Mouse (Mus musculus) liver, adult 2 months (tissue): Measurements from ENCODE around the gene Hfe. TPM values are rescaled to one million over a fixed set of nuclear protein-coding genes. Genes with fewer than 3 reads are reported as not detected.
"Not testable (repeated sequence)": the region's sequence is repeated elsewhere in the genome, so short reads cannot be mapped to it uniquely, and the experiment has no call there.

Source experiments
- DNase-seq: peaks from one replicate; pipeline ENCODE4 v3.0.0-alpha.2; 2011; ENCODE audit warnings: low read depth, low spot score; ENCODE audit errors: extremely low read depth
- H3K27ac ChIP-seq: fragments of 200-500 bp; replicated peaks from 2 replicates; pipeline ENCODE4 v1.5.1; 2012; ENCODE audit warnings: low read depth, mild to moderate bottlenecking, control low read depth, inconsistent platforms, low read length; ENCODE audit not compliant: insufficient read depth
- H3K27me3 ChIP-seq: fragments of 200-500 bp; 2 replicates; pipeline ENCODE4 v1.6.1; 2012; ENCODE audit warnings: mild to moderate bottlenecking, moderate library complexity, low read length, inconsistent platforms; ENCODE audit not compliant: control insufficient read depth, insufficient read depth
- H3K36me3 ChIP-seq: fragments of 200-500 bp; 2 replicates; pipeline ENCODE4 v1.6.1; 2012; ENCODE audit warnings: low read length, inconsistent platforms; ENCODE audit not compliant: control insufficient read depth, insufficient read depth
- H3K4me1 ChIP-seq: fragments of 200-500 bp; 2 replicates; pipeline ENCODE4 v1.6.1; 2011; ENCODE audit warnings: low read length; ENCODE audit not compliant: control insufficient read depth, insufficient read depth
- H3K4me3 ChIP-seq: fragments of 200-500 bp; 2 replicates; pipeline ENCODE4 v1.5.1; 2011; ENCODE audit warnings: low read depth, mild to moderate bottlenecking, control low read depth, low read length, moderate library complexity; ENCODE audit not compliant: insufficient read depth
- H3K79me2 ChIP-seq: fragments of 200-500 bp; 2 replicates; pipeline ENCODE4 v1.6.1; 2012; ENCODE audit warnings: inconsistent platforms, mild to moderate bottlenecking, low read length, moderate library complexity; ENCODE audit not compliant: control insufficient read depth, insufficient read depth
- H3K9ac ChIP-seq: fragments of 200-500 bp; 2 replicates; pipeline ENCODE4 v1.6.1; 2012; ENCODE audit warnings: low read depth, mild to moderate bottlenecking, control low read depth, inconsistent platforms, low read length
- CTCF ChIP-seq: fragments of 200-500 bp; IDR thresholded peaks from 2 replicates; pipeline ENCODE4 v1.5.1; 2011; ENCODE audit warnings: low read depth, low read length, control low read depth
- POLR2A ChIP-seq: fragments of 200-500 bp; IDR thresholded peaks from 2 replicates; pipeline ENCODE4 v1.6.1; 2011; ENCODE audit warnings: low read length, control low read depth; ENCODE audit not compliant: insufficient read depth; ENCODE audit errors: extremely low read depth
- WGBS: fragments of 180-500 bp; shearing (Covaris S2); methylation state at CpG from one replicate; pipeline ENCODE4 v1.1.7; 2018; 5-methylcytosine and 5-hydroxymethylcytosine counted together
- polyA plus RNA-seq: library from polyadenylated mRNA; depleted of rRNA; stranded (reverse); fragments of >200 nt; gene quantifications from 2 replicates; pipeline ENCODE4 v1.2.3, GENCODE M21; 2012
- total RNA-seq: library from RNA; depleted of rRNA; stranded (reverse); fragments of >200 nt; gene quantifications from 2 replicates; pipeline ENCODE4 v1.2.3, GENCODE M21; 2014

Gene Hfe
- total and polyA plus RNA-seq, 2 experiments = 30.4 to 40.9 TPM

DNA sequence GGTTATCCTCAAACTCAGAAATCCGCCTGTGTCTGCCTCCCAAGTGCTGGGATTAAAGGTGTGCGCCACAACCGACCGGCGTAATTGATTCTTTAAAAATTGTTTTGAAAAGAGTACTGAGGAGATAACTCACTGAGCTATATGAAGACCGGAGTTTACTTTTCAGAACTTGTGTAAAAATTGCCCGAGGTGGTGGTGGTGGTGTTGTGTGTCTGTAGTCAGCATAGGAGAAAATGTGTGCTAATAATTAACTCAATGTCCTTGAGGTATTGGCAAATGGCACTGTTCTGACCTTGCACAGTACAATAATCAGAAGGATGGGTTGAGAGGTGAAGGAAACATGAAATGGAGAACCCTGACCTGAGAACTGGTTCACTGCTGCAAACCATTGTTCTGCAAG lies 22.7 kb downstream of the Hfe start:
- TF ChIP-seq CTCF (no peak), POLR2A (no peak)
- no peak overlapping the region for H3K9ac ChIP-seq
- peaks cover 10% of the 10 kb centered on the region for H3K36me3 ChIP-seq
- no peak overlapping the region for H3K4me3 ChIP-seq
- peaks cover 13% of the 10 kb centered on the region for H3K79me2 ChIP-seq
- H3K27me3 ChIP-seq = no peaks in the 10 kb centered on the region
- peak overlapping the region; percentile 73 for H3K27ac ChIP-seq
- H3K4me1 ChIP-seq = peaks cover 19% of the 10 kb centered on the region; the same call in 1 of the 2 replicates
- DNase-seq = peak; percentile 91
- 33% methylated on average over 7 of the region's 7 CpGs for WGBS

DNA sequence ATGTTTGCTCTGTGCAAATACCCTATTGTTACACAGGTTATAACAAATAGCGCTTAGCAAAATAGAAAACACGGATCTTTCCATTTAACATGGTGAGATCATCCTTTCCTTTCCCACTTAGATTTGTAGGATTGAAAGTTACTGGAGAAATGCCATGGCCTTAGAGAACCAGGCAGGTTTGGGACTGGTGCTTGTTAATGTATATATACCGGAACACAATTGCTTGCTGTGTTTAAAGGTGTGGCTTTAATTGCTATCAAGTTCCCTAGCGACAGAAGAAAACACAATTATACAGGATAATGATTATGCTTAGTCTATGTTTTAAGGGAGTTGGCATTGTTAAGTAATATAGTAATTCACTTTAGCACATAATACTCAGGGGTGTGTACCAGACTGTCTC lies 23.5 kb downstream of the Hfe start:
- no peak overlapping the region for H3K27ac ChIP-seq
- H3K9ac ChIP-seq = no peak overlapping the region
- peaks cover 20% of the 10 kb centered on the region; the same call in 1 of the 2 replicates for H3K4me1 ChIP-seq
- H3K36me3 ChIP-seq = peaks cover 7% of the 10 kb centered on the region
- peaks cover 13% of the 10 kb centered on the region for H3K79me2 ChIP-seq
- H3K27me3 ChIP-seq = no peaks in the 10 kb centered on the region
- H3K4me3 ChIP-seq = peak overlapping the region; percentile 28; the same call in 1 of the 2 replicates
- TF ChIP-seq CTCF = no peak
- no peak for TF ChIP-seq POLR2A
- WGBS = 41% methylated on average over 4 of the region's 4 CpGs
- DNase-seq = no peak

DNA sequence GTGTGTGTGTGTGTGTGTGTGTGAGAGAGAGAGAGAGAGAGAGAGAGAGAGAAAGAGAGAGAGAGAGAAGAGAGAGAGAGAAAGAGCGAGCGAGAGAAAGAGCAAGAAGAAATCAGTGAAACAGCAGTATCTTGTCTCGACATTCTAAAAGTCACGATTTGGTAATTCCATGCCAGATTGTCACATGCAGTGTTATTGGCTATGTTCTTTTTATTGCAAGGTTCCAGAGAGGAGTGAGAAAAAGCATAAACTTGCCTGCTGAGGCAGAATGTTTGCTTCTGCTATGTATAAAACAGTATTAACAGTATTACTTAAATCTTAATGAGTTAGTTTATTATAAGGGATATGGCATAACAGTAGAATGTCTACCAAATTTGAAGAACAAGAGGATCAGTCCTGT lies 24.7 kb downstream of the Hfe start:
- no peaks in the 10 kb centered on the region for H3K27me3 ChIP-seq
- peak overlapping the region; percentile 54; the same call in 1 of the 2 replicates for H3K27ac ChIP-seq
- TF ChIP-seq CTCF (no peak), POLR2A (no peak)
- H3K4me1 ChIP-seq = peaks cover 20% of the 10 kb centered on the region; the same call in 1 of the 2 replicates
- H3K9ac ChIP-seq = peak overlapping the region; percentile 59; the same call in 1 of the 2 replicates
- DNase-seq = peak; percentile 67
- WGBS = 8% methylated on average over 4 of the region's 4 CpGs
- peaks cover 13% of the 10 kb centered on the region for H3K79me2 ChIP-seq
- H3K36me3 ChIP-seq = peaks cover 2% of the 10 kb centered on the region; the same call in 1 of the 2 replicates
- peak overlapping the region; percentile 80; the same call in 1 of the 2 replicates for H3K4me3 ChIP-seq

DNA sequence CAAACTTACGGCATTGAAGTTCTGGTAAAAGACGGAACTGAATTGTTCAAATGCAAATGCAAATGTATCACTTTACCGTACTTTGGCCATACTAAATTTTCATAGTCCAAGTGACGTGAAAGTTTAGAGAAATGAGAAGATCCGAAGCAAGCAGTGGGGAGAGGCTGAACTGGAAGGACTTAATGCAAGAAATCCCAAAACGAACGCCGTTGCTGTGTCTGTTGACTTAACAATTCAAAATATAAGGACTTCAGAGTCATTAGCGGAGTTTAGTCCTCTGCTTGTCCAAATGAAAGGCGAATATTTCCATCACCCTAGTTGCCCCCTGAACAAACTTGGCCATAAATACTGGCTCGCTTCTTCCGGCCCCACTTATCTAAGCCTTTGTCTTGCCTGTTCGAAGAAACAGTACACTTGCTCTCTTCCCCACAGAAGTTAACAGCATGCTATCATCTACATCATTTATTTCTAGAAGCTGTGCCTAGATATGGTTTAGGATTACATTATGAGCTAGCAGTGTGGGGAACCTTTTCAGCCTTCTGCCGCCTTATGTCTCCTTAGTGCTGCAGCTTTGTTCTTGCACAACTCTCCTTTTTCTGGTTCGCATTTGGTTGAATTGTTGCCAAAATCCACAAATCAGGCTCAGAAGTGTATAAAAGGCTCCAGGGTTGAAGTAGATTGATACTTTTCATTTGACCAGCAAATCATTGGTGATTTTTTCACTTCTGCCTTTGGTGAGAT lies 25.4 kb downstream of the Hfe start:
- Histone ChIP-seq H3K27ac (peak overlapping the region; percentile 73), H3K4me3 (peak overlapping the region; percentile 80), H3K4me1 (peaks cover 15% of the 10 kb centered on the region; the same call in 1 of the 2 replicates), H3K27me3 (no peaks in the 10 kb centered on the region), H3K79me2 (peaks cover 7% of the 10 kb centered on the region; the same call in 1 of the 2 replicates), H3K9ac (peak overlapping the region; percentile 84), H3K36me3 (no peaks in the 10 kb centered on the region)
- DNase-seq = peak; percentile 88
- TF ChIP-seq CTCF = no peak
- under 1% methylated on average over 15 of the region's 15 CpGs for WGBS

DNA sequence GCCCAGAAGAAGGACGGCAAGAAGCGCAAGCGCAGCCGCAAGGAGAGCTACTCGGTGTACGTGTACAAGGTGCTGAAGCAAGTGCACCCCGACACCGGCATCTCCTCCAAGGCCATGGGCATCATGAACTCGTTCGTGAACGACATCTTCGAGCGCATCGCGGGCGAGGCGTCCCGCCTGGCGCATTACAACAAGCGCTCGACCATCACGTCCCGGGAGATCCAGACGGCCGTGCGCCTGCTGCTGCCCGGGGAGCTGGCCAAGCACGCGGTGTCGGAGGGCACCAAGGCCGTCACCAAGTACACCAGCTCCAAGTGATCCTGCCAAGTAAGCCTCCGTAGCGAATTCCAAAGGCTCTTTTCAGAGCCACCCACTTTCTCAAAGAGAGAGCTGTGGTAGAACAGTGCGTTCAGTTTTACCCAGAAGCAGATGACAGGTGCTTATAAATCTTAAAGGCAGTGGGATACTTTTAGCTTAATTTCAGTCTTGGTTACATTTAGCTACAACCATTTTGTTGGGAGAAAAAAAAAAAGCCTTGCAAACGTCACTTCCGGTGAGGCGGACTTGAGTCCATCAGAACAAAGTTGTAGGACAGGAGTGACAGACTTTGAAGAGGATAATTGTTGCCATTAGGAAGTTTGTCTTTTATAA lies 26.2 kb downstream of the Hfe start:
- not testable (repeated sequence) for H3K36me3 ChIP-seq, H3K79me2 ChIP-seq, H3K27me3 ChIP-seq
- Histone ChIP-seq H3K9ac (peak overlapping the region; percentile 80), H3K4me1 (peaks cover 13% of the 10 kb centered on the region; the same call in 1 of the 2 replicates), H3K27ac (peak overlapping the region; percentile 85), H3K4me3 (peak overlapping the region; percentile 80)
- under 1% methylated on average over 15 of the region's 37 CpGs for WGBS
- DNase-seq = peak; percentile 81
- 0 out of 2 replicates have a peak, but pooled peaks have one; percentile 0 for TF ChIP-seq POLR2A

DNA sequence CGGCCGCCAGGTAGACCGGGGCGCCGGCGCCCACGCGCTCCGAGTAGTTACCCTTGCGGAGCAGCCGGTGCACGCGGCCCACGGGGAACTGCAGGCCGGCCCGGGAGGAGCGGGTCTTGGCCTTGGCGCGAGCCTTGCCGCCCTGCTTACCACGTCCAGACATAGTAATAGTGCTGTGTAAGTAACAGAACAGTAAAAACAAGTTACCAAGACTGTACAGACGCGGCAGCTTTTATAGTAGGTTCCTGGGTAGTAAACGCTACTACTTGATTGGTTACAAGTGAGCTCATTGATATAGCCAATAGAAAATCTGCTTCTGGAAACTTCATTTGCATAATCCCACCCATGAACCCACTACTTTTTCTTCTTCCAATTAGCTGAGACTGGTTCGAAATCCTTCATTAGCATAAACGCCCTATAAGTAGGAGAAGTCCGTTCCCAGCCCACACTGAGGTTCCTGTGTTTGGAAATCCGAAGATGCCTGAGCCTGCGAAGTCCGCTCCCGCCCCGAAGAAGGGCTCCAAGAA lies 26.8 kb downstream of the Hfe start, which contains the start of the genes Hist1h2ac and Hist1h2bc:
Hist1h2ac (minus strand) TSS at position 194 of the 527 bp plus-strand sequence.
Hist1h2bc (plus strand) TSS at position 445 of the 527 bp plus-strand sequence.
- H3K9ac ChIP-seq = peak within 1 kb of the TSS; percentile 87
- H3K27me3 ChIP-seq = no peaks in the 10 kb centered on the region
- H3K27ac ChIP-seq = peak within 1 kb of the TSS; percentile 85
- TF ChIP-seq CTCF (no peak), POLR2A (0 out of 2 replicates have a peak, but pooled peaks have one; percentile 28)
- H3K36me3 ChIP-seq = no peaks in the 10 kb centered on the region
- peaks cover 13% of the 10 kb centered on the region; the same call in 1 of the 2 replicates for H3K4me1 ChIP-seq
- peak within 1 kb of the TSS; percentile 89 for H3K4me3 ChIP-seq
- H3K79me2 ChIP-seq = no peaks in the 10 kb centered on the region
- WGBS = under 1% methylated on average over 31 of the region's 32 CpGs
- DNase-seq = peak; percentile 100

DNA sequence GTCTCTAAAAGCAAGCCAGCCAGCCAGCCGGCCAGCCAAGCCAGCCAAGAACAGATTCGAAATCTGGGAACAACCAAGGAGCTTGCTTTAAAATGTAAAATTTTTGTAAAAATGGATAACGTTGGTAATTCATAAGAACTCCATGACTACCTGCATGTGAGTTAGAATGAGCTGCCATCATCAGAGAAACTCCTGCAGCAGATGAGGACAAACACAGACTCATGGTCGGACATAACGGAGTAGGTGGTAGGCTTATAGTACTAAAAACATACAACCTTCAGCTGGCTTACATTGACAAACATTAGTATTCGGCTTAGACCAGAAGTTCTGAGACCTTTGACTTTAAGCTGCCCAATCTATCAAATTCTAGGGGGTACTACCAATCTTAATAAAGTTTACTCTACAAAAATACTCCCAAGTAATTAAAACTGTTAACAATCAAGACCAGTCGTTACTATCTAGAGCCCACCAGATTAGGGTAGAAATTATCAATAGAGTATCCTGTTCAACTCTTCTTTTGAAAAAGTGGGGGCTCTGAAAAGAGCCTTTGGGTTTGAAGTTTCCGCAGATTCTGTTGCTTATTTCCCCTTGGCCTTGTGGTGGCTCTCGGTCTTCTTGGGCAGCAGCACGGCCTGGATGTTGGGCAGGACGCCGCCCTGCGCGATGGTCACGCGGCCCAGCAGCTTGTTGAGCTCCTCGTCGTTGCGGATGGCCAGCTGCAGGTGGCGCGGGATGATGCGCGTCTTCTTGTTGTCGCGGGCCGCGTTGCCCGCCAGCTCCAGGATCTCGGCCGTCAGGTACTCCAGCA lies 27.5 kb downstream of the Hfe start:
- Histone ChIP-seq H3K9ac (peak overlapping the region; percentile 87), H3K27ac (peak overlapping the region; percentile 43; the same call in 1 of the 2 replicates), H3K4me3 (peak overlapping the region; percentile 89; the same call in 1 of the 2 replicates), H3K4me1 (peaks cover 11% of the 10 kb centered on the region; the same call in 1 of the 2 replicates)
- 16% methylated on average over 16 of the region's 30 CpGs for WGBS
- not testable (repeated sequence) for H3K36me3 ChIP-seq, H3K79me2 ChIP-seq, H3K27me3 ChIP-seq, DNase-seq
